Mouse (Mus musculus): Measurements from ENCODE around the gene Eps15.

The Eps15 gene

DNA sequence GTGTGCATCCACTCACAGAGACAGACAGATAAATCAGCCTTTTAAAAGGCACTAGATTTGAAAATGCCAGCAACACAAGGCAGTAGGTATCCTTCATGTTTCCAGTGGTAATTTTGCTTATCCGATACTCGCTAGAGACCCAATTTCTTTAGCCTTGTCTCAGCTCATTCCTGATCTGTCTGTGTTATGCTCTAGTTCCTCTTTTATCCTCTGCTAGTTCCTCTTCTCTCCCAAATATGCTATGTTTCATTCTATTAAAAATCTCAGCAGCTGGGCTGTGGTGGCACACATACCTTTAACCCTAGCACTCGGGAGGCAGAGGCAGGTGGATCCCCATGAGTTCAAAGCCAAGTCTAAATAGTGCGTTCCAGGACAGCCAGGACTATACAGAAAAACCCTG, 8.3 kb upstream of the Eps15 start:
- DNase-seq = no peak

DNA sequence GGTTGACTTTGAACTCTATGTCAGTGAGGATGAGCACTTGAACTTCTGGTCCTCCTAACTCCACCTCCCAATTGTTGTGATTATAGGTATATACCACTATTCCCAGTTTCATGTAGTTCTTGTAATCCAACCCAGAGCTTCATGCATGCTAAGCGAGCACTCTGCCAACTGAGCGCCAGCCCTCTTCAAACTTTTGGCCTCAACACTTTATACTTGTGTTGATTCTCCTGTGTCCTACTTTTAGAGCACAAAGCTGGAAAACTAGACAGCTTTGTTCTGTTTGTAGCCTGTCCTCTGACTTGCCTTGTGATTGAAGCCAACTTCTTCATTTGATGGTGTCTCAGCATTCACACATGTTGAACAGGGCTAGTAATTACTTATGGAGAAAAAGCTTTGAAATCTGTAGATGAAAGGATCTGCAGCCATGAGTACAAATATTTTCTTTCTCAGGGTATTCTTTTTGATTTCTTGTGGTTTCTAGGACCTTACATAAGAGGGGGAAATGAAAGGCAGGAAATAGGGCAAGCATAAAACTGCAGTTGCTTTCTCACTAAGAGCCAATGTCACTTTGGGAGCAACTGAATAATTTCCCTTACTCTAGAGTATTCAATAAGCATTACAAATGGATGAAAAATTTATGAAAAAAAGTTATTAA, 6.4 kb upstream of the Eps15 start:
- DNase-seq = peak; percentile 15

DNA sequence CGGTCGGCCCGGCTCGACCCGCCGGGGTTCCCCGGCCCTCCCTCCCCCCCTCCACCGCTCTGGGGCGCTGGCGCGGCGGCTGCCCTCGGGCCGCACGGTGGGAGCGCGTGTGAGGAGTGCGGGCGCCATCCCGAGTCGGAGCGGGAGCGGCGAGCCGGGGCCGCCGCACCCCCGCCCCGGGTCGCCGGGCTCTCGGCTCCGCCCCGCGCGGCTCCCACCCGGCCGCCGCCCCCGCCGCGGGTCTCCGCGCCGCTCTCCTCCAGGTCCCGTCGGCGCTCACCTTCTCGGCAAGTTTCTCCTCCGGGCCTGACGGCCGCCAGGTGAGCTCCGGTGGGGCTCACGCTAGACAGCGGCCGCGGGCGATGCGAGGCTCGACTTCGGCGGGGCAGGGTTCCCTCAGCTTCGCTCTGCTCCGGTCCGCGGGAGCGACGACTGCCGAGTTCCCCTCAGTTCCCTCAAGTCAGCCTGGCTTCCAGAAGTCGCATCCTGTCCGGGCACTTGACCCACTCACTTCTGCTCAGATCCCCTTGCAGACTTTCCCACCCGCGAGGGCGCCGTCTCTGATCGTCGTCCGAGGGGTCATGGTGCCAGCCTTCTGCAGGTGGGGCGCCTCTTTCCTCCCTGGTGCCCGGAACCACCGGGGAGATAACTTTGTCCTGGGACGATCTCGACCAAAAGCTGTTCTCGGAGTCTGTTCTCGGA, 542 bp downstream of the Eps15 start:
- DNase-seq = no peak

DNA sequence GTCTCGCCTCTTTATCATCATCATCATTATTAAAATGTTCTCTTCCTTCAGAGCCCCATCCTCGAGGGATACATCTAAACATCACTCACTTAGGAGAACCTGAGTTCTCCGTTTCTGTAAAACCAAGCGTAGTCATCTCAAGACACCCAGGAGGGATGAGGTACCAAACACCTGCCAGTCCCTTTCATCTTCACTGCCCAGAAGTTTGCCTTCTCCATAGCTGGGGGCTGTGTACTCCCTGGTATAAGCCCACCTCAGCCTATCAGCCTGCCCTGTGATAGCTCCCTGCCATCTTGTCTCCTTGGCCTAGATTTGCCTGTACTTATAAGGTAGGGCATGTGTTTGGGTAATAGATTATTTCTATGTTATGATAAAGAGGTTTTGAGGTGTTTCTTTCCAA, 1.1 kb downstream of the Eps15 start:
- peak; percentile 11 for DNase-seq

DNA sequence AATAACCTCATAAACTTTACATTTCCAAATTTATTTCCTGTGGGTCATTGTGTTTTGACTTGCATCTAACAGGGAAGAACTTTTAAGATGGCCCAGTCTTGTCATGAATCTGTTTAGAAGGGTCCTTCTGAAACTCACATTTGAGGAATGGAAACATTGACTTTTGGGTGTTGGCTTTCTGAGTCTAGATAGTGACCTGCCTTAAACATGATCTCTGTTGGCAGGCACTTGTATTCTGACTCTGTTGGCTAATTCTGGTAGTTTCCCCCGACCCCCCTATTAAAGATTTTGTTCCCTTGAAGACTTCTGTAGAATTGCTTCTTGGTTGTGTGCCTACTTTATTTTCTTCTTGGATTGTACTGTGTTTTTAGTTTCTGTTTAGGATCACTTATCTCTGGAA, 1.9 kb downstream of the Eps15 start:
- no peak for DNase-seq

DNA sequence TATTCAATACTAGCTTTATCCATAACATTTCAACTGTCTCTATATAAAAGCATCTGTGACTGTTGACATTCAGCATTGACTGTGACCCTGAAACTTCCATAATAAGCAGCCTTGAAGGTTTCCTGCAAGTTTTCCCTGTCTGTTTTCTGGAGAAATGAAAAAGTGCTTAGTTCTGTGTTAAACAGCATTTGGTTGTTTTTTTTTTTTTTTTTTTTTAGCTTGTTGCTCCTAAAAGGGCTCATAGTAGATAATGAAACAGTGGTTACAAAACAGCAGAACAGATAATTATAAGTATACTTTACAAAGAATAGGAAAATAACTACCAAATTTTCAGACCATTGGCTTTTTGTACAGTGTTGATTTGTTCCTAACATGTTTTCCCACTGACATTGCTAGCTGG, 14.6 kb downstream of the Eps15 start:
- no peak for DNase-seq

DNA sequence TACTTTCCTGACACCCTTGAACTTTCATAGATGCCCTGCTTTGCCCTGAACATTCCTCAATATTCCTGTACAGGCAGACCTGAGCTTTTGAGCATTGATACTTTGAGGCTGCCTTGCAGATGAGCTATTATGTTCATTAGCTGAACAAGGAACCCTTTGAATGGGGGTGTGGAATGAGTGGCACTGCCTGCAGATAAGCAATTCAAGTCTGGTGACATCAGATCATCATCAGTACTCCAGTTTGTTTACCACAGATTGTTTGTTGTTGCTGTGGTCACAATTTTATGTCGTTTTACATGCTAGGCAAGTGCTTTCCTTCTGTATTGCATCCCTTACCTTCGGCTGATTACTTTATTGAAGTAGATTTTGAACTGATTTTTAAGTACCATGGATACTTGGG, 16.4 kb downstream of the Eps15 start:
- DNase-seq = no peak

DNA sequence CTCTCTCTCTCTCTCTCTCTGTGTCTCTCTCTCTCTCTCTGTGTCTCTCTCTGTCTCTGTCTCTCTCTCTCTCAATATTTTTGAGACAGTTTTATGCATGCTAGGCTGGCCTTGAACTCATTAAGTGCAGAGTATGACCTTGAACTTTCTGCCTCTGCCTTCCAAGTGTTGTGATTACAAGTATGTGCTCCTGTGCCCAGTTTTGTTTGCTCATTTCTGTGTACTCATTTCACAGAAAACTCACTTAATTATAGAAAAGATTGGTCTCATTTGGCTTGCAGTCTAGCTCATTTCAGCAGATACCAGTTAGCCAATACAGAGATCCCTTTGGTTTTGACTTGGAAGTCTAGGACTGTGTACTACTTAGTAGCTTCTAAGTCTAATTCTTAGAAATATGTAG, 19.1 kb downstream of the Eps15 start:
- no peak for DNase-seq

DNA sequence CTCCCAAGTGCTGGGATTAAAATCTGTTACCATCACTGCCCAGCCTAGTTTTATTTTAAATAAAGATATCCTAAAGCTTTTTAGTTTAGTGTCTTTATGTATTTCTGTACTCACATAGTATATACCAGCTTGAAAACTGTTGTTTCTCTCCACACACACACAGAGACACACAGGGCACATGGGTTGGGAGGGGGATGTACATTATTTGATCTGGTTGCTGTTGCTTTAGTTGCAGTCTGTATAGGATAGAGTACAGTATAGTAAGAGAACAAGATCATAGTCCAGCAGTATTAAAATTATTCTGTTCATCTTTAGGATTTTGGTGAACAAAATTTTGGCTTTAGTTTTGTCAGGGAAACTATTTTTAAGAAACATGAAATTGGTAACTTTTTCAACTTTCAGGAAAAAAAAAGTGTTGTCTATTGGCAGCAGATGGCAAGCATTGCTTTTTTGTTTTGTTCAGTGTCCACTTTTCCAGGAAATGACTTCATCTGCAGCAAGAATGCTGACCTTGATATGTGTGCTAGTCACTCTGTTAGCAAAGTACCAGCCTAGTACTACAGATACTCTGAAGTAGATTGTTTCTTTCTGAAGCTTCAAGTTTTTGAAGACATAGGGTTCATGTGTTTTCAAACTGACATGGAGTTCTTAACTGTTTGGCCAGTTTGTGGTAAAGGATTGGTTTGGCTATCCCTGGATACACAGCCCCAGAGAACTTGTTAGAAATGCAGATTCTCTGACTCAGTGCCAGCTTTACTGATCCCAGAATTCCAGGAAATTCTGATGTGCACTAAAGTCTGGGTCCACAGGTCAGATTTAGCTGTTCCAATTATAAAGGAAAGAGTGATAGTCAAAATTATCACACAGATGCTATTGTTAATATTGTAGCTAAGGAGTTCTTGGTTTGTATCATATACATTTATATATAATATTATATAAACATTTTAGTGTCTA, 37.1 kb downstream of the Eps15 start:
- no peak for DNase-seq

DNA sequence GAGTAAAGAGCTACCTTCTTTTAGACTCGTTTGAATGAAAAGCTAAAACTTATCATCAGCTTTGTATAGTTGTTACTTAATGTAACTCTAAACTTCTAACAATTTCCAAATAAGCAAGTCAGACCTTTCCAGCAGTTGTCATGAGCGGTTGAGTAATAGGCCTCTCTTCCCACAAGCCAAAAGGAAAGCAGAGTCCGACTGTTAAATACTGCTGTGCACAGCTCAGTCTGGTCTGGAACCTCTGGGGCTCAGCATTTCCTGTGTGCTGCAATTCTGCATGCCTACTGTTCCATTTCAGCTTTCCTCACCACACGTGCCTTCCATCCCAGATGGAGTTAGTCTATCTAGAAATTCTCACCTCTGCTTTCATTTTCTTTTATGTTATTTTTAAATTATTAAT, 56.7 kb downstream of the Eps15 start:
- DNase-seq = no peak

DNA sequence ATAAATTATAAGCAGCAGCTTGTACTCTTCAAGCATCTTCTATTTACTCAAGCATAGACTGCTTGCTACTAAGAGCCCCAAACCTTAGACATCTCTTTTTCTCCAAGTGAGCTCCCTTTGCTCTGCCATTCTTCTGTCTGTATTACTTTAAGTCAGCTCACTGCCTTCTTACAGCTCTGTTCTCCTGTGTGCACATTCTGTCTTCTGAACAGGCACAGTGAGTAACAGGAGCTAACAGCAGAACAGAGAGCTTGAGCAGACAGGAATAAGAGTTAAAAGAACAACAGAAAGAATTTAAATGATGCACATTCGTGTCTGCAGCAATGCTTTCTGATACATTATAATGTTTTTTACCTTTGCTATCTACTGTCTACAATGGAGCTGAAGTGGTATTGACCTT, 61.2 kb downstream of the Eps15 start:
- DNase-seq = no peak

DNA sequence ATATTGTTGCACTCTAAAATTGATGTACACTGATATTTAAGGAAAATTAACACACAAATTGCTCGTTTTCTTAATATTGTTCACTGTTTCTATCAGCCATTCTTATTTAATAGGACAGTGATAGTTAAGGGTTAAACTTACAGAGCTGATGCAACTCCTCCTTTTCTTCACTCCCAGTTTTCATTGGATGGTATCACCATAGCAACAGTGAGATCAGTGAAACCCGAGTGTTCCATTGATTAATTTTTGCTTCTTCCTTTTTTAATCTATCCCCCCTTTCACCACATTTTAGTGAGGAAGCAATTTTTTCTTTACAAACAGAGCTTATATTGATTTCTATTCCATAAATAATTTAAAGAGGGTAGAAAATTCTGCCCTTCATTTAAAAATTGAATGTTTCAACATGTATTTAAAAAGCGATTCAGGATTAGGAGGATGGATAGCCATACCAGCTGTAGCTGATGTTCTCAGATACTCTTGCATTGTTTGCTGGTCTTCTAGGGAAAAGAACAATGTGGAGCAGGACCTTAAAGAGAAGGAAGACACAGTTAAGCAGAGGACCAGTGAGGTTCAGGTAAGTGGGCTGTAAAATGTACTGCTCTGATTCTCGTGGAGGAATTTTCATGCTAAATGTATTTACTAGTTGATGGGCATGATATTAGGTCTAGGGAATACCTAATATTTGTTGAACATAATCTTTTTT, 62.9 kb downstream of the Eps15 start:
- DNase-seq = peak; percentile 55

DNA sequence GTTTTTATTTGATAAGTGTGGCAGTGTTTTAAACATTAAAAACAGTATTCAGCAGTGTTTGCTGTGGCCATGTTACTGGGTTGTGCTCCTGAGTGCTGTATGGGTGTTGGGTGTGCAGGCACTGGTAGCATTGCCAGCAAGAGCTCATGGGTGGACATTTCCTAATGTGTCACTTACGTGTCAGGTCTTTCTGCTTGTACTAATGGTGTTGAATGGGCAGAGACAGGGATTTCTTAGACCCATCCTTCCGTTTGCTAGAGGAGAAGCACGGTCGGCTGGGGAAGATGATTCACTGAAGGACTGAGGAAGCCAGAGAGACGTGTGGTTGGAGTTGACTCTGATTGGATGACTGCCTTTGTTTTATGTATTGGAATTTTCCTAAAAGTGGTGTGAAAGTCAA, 63.8 kb downstream of the Eps15 start:
- DNase-seq = peak; percentile 42

DNA sequence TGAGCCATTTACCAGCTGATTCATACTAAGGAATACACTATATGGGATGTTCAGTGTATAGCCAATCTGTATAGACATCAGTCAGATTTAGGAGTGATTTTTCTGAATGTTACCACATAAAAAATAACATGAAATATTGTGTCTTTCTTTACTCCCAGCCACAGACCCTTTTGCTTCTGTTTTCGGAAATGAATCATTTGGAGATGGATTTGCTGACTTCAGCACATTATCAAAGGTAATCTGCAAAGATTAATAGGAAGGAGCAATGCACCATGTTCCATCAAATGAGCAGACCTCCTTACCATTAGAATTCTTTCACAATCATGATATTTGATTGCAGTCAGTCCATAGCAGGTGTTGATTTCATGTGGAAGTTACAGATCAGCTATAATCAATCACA, 98.0 kb downstream of the Eps15 start:
- DNase-seq = no peak

DNA sequence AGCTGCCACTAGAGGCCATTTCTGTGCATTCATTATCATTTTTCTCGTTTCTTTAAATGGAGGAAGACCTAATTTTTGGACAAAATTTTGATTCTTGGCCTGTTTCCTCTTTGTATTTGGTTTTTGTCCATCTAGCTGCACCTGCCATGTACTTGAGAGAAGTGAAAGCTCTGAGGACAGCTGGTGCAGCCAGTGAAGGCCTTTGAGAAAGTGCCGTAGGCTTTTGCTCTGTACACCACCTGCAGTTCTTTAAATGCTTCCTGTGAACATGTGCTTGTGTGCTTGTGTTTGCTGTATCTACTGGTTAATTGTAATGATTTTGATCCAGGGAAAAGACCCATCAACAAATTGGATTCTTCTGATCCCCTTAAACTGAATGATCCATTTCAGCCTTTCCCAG, 102.4 kb downstream of the Eps15 start:
- peak; percentile 57 for DNase-seq

DNA sequence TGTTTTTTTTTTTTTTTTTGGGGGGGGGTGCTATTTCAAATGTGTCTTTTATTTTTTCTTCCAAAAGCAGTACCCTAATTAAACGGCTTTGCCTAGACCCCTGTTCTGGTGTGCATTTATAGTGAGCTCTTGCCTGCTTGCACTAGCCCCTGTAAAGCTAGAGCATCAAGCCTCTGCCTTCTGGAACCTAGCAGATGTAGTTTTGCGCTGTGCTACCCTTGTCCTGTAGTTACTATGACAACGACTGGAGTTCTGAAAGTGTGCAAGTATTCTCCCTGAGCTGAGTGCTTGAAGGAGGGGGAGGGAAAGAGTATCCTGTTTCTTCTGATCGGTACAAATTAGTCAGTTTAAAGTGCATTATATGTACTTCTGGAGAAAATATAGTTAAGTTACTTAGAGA, 105.5 kb downstream of the Eps15 start:
- no peak for DNase-seq

DNA sequence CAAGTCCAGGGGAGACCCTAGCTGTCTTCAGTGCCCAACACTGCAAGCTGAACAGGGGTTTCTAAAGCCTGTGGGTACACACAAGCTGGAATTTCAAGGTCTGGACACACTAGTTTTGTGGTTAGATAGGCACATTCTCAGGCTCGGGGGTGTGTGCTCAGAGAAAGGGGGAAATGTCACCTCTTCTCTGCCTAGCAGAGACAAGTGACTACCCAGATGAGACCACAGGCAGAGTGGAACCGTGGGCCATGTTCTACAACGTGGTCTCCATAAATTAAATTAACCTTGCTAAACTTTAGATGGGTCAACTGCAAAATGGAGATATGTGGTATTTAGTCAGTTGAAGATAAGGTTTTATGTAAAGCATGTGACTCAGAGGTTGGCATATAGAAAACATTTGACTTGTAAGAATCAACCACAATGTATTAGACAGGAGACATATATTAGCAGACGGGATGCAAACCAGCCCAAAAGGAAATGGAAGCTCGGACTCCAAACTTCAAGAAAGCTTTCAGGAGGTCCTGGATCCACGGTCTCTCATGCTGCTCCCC, 113.2 kb downstream of the Eps15 start:
- no peak for DNase-seq

DNA sequence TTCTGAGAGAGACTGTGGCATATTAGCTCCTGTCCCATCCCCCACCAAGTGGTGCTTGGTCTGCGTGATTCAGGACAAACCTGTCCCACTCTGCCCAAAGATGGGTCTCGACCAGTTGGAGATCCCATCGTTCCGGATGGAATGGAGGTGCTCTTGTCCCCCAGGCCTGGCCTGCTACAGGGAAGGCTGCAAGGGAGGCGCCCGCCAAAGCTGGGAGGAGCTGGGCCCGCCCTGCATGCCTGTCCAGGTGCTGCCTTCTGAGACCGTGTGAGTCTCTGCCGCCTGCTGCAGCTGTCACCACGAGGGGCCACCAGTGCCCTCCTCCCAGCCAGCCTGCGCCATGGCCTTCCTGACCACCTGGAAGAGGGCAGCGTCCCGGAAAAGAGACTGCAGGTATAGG, 113.8 kb downstream of the Eps15 start:
- no peak for DNase-seq

DNA sequence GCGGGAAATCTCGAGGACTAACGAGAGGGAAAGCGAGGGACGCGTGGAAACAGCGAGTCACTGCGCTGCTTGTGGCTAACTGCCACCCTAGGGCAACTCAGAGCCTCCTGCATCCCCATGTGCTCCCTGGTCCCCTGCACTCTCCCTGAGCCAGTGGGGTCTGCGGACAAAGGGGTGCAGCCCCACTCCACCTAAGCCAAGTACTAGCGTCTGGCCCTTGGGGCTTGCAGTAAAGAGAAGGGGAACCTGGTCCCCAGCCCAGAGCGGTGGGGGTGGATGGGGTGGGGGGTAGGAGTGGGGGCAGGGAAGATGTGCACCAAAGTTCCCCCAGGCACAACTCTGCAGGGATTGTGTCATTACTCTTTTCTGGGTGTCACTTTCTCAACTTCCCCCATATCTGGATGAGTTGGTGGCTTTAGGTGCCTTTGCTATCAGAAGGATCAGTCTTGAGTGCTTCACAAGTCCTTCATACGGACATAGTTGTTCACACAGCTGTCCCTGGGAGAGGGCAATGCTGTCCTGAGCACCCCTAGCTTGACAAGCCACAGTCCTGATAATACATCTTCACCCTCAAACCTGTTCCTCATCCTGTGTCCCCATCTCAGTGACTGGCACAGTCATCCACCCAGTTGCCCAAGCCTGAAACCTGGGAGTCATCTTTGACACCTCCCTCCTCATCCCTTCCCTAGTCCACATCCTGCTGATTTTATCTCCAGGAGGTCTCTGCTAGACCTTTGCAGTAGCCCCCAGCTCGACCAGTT, 114.4 kb downstream of the Eps15 start:
- no peak for DNase-seq

DNA sequence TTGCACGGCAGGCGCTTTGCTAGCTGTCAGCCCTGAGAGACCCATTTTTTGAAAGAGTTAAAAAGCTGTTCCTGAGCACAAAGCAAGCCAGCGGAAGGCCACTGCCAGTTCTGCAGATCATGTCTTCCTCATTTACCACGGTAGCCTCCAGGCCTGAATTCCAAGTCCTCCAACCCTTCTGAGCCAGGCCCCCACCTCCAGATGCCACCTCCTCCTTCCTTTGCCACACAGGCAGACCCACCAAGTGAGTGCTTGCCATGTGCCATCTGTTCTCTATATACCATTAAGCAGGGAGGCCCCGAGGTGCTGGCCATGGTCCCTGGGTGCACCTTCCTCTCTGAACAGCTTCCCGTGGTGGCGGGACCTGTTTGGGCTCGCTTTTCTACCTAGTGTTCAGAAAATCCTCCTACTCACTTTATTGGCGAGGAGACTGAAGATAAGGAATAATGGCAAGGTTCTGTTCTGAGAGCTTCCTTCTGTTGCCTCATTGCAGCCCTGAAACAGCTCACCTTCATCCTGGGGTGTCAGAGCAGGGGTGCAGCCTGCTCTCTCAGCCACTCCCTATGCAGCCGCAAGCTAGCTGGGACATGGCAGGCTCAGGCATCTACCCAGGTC, 120.4 kb downstream of the Eps15 start:
- no peak for DNase-seq

DNA sequence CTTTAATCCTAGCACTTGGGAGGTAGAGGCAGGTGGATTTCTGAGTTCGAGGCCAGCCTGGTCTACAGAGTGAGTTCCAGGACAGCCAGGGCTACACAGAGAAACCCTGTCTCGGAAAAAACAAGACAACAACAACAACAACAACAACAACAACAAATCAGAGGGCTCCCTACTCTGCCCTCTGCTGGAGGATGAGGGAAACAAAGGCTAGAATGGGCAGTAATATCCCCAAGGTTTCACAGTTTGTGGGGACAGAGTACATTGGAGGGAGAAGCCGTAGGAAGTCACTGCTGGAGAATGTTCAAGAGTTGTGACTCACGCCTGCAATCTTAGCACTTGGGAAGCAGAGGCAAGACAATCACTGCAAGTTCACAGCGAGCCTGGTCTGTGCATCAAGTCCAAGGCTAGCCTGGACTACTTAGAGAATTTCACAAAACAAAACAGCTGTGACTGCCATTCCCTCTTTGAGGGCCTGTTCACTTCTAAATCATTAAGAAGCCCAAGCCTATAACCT, 121.2 kb downstream of the Eps15 start:
- DNase-seq = no peak
